Mouse (Mus musculus) midbrain, embryonic 11.5 days (tissue): ENCODE data around the gene Slc30a1. TPM values are rescaled to one million over a fixed set of nuclear protein-coding genes. Genes with fewer than 3 reads are reported as not detected.

ENCODE experiments used
- ATAC-seq: fragments of 200-750 bp; cut with Nextera tagmentation; 2 replicates; pipeline ENCODE4 v1.8.0; 2017; ENCODE audit warnings: moderate TSS enrichment, moderate library complexity; ENCODE audit not compliant: low FRiP score
- DNase-seq: peaks from one replicate; pipeline ENCODE4 v3.0.0; 2015; ENCODE audit warnings: low spot score; ENCODE audit errors: missing footprints
- H3K27ac ChIP-seq: fragments of 300-500 bp; sonication (generic); 2 replicates; pipeline ENCODE4 v1.5.1; 2014; ENCODE audit warnings: low read depth, low read length
- H3K27me3 ChIP-seq: fragments of 300-500 bp; sonication (generic); 2 replicates; pipeline ENCODE4 v1.6.1; 2014; ENCODE audit warnings: mild to moderate bottlenecking, low read length, moderate library complexity, mixed read lengths; ENCODE audit not compliant: control insufficient read depth, insufficient read depth
- H3K36me3 ChIP-seq: fragments of 300-500 bp; sonication (generic); 2 replicates; pipeline ENCODE4 v1.6.1; 2014; ENCODE audit warnings: mild to moderate bottlenecking, low read length, moderate library complexity, mixed read lengths; ENCODE audit not compliant: control insufficient read depth, insufficient read depth
- H3K4me1 ChIP-seq: fragments of 300-500 bp; sonication (generic); 2 replicates; pipeline ENCODE4 v1.6.1; 2014; ENCODE audit warnings: low read length; ENCODE audit not compliant: control insufficient read depth, insufficient read depth
- H3K4me2 ChIP-seq: fragments of 300-500 bp; sonication (generic); 2 replicates; pipeline ENCODE4 v1.6.1; 2014; ENCODE audit warnings: mild to moderate bottlenecking, moderate library complexity
- H3K4me3 ChIP-seq: fragments of 300-500 bp; sonication (generic); 2 replicates; pipeline ENCODE4 v1.5.1; 2014; ENCODE audit warnings: low read depth, low read length
- H3K9ac ChIP-seq: fragments of 300-500 bp; sonication (generic); 2 replicates; pipeline ENCODE4 v1.6.1; 2014; ENCODE audit warnings: low read length
- H3K9me3 ChIP-seq: fragments of 300-500 bp; sonication (generic); 2 replicates; pipeline ENCODE4 v1.6.1; 2016; ENCODE audit warnings: low read length; ENCODE audit not compliant: control insufficient read depth
- WGBS: fragments of 180-500 bp; shearing (Covaris S2); extraction: QIAGEN DNeasy Blood & Tissue Kit; methylation state at CpG from one replicate; pipeline ENCODE4 v1.1.7; 2014; 5-methylcytosine and 5-hydroxymethylcytosine counted together
- polyA plus RNA-seq: library from polyadenylated mRNA; unstranded; fragments of >200 nt; fragmentation: Nextera tagmentation; extraction: Ambion mirVana; gene quantifications from 2 replicates; pipeline ENCODE4 v1.2.1, GENCODE M21; 2014

The Slc30a1 gene
- polyA plus RNA-seq, 1 experiment from 2014 or later: 2.4 TPM

- no peak overlapping the region for H3K4me2 ChIP-seq
- H3K4me1 ChIP-seq: no peaks in the 10 kb centered on the region
- DNase-seq: no peak
- no peaks in the 10 kb centered on the region for H3K27me3 ChIP-seq
- no peaks in the 10 kb centered on the region for H3K36me3 ChIP-seq
- no peak overlapping the region for H3K4me3 ChIP-seq
- no peaks in the 10 kb centered on the region for H3K9me3 ChIP-seq
- no peak overlapping the region for H3K9ac ChIP-seq
- 89% methylated on average over 7 of the region's 7 CpGs for WGBS
- ATAC-seq: no peak
- H3K27ac ChIP-seq: no peak overlapping the region
Measured at GRCm38 (mm10) chr1:191875006-191875405, 31.6 kb upstream of the Slc30a1 start.

DNA sequence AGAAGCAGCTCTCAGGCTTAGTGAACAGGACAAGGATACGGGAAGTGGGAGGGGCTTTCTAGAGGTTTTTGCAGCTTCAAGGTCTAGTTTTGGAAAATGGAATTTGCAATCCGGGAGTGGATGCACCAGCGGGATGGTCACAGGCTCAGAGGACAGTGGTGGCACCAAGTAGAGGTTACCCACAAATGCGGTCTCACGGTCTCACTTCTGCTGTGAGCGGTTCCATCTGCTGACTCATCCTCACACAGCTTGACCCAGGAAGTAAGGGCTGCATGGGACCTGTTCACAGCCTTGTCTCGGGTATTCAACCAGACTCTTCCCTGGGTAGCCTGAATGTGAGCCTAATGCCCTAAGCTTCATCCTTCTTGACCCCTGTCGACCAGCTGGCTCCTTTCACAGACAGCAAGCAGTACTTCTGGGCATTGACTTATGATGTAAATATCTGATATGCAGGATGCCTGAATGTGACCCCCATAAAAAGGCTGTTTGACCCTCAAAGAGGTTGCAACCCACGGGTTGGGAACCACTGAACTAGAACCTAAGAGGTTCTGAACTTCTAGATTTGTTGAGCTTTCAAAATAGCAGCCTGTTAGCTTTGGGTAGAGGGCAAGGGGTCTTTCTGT lies 30.8 kb upstream of the Slc30a1 start:
- no peaks in the 10 kb centered on the region for H3K9me3 ChIP-seq
- ATAC-seq (no peak), DNase-seq (no peak)
- WGBS: 79% methylated on average over 9 of the region's 9 CpGs
- H3K27me3 ChIP-seq: no peaks in the 10 kb centered on the region
- H3K4me3 ChIP-seq: no peak overlapping the region
- H3K4me2 ChIP-seq: no peak overlapping the region
- H3K36me3 ChIP-seq: no peaks in the 10 kb centered on the region
- no peaks in the 10 kb centered on the region for H3K4me1 ChIP-seq
- no peak overlapping the region for H3K9ac ChIP-seq
- H3K27ac ChIP-seq: no peak overlapping the region

DNA sequence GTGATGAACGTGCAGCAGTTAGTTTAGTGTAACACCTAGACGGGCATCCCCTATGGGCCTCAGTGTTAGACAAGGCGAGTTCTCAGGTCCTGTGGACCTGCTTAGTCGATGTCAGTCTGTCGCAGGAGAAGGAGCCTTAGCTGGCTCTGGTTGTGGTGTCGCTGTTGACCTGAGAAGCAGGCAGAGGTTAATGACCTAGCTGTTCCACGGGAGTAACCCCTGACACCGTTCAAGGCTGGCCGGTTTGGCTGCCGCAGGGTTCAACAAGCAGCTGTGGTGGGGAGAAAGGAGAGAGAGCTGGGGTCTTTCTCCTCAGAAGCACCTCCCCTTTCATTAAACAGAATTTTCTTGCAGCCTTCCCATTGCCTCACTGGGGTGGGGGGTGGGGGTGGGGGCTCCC lies 28.9 kb upstream of the Slc30a1 start:
- Histone ChIP-seq H3K27ac (no peak overlapping the region), H3K4me3 (no peak overlapping the region), H3K9ac (no peak overlapping the region), H3K4me2 (no peak overlapping the region), H3K36me3 (no peaks in the 10 kb centered on the region), H3K27me3 (no peaks in the 10 kb centered on the region), H3K9me3 (no peaks in the 10 kb centered on the region), H3K4me1 (no peaks in the 10 kb centered on the region)
- no peak for DNase-seq
- WGBS: 76% methylated on average over 10 of the region's 10 CpGs
- no peak for ATAC-seq

DNA sequence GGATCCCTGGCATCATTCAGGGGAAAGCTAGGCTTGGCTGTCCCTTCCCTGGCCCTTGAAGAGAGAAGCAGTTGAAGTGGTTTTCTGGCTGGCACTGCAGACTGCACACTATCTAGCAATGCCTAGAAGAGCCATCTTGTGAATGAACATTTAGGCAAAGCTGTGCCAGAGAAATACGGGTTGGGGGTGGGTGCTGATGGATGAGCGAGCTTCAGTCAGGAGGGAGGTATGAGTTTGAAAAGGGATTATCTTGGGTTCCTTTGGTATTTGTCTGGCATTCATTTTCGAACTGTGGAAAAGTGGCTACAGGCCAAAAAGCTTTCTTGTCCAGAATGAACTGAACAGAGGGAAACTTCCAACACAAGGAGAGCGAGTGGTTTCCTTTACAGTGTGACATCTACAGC lies 28.0 kb upstream of the Slc30a1 start:
- Histone ChIP-seq H3K4me3 (no peak overlapping the region), H3K27me3 (no peaks in the 10 kb centered on the region), H3K4me2 (no peak overlapping the region), H3K4me1 (no peaks in the 10 kb centered on the region), H3K27ac (no peak overlapping the region), H3K9ac (no peak overlapping the region), H3K9me3 (no peaks in the 10 kb centered on the region), H3K36me3 (no peaks in the 10 kb centered on the region)
- ATAC-seq (no peak), DNase-seq (peak; percentile 53)
- 65% methylated on average over 4 of the region's 4 CpGs for WGBS

DNA sequence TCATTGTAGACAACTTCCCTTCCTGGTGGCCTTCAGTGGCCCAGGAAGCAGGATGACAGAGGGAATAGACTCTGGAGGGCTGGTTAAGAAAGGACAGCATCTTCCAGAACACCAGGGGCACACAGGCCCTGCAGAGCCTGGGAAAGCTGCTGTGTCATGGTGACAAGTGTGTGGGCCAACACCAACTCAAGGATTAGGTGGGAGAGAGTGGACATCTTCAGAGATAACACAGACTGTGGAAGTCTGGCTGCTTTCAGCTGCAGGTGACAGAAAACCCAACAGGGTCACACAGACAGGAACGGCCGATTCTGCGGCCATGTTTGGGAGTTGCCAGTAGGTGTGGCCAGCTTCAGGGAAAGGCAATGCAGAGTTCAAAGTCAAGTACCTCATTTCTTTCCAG lies 26.3 kb upstream of the Slc30a1 start:
- 98% methylated on average over 3 of the region's 3 CpGs for WGBS
- Histone ChIP-seq H3K4me2 (no peak overlapping the region), H3K9me3 (no peaks in the 10 kb centered on the region), H3K27ac (no peak overlapping the region), H3K4me1 (no peaks in the 10 kb centered on the region), H3K27me3 (no peaks in the 10 kb centered on the region), H3K36me3 (no peaks in the 10 kb centered on the region), H3K4me3 (no peak overlapping the region), H3K9ac (no peak overlapping the region)
- ATAC-seq (no peak), DNase-seq (peak; percentile 49)

DNA sequence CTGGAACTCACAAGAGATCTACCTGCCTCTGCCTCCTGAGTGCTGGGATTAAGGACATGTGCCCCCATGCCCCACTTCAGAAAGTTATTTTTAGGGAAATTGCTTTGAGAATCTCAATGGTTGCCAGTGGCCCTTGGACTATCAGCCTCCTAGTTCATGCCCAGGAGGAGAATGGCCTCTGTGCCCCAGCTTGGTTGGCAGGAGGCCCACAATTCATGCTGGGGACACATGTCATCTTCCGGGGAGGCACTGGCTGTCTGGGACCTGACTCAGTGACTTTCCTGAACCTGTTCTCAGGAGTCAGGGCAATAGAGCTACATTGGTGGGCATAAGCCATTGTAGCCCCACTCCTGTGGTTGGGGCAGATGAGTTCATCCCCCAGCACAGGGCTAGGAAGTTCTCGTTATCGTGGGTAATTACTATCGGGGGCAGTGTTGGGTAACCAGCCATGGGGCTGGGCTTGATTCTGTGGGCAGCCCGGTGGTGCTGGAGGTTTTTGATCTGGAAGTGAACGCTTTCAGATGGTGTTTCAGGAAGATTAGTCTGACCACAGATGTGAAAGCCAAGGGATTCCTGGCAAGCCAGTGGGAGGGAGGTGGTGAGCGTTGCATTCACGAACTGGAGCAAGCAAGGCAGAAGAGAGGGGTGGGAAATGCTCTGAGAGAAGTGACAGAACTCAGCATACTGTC lies 25.5 kb upstream of the Slc30a1 start:
- H3K27me3 ChIP-seq: no peaks in the 10 kb centered on the region
- H3K4me1 ChIP-seq: no peaks in the 10 kb centered on the region
- no peak overlapping the region for H3K4me2 ChIP-seq
- H3K27ac ChIP-seq: no peak overlapping the region
- no peak overlapping the region for H3K4me3 ChIP-seq
- no peak overlapping the region for H3K9ac ChIP-seq
- 76% methylated on average over 8 of the region's 8 CpGs for WGBS
- no peaks in the 10 kb centered on the region for H3K9me3 ChIP-seq
- no peaks in the 10 kb centered on the region for H3K36me3 ChIP-seq
- ATAC-seq (no peak), DNase-seq (no peak)

- Histone ChIP-seq H3K4me3 (no peak overlapping the region), H3K9ac (no peak overlapping the region), H3K27me3 (no peaks in the 10 kb centered on the region), H3K9me3 (no peaks in the 10 kb centered on the region), H3K4me2 (no peak overlapping the region), H3K27ac (no peak overlapping the region), H3K4me1 (no peaks in the 10 kb centered on the region), H3K36me3 (no peaks in the 10 kb centered on the region)
- WGBS: 72% methylated on average over 2 of the region's 2 CpGs
- no peak for DNase-seq
- ATAC-seq: no peak
Measured at GRCm38 (mm10) chr1:191881663-191882062, 24.9 kb upstream of the Slc30a1 start.

- Histone ChIP-seq H3K9me3 (no peaks in the 10 kb centered on the region), H3K9ac (no peak overlapping the region), H3K36me3 (no peaks in the 10 kb centered on the region), H3K27ac (no peak overlapping the region), H3K4me3 (no peak overlapping the region), H3K27me3 (no peaks in the 10 kb centered on the region), H3K4me2 (no peak overlapping the region), H3K4me1 (no peaks in the 10 kb centered on the region)
- 88% methylated on average over 10 of the region's 10 CpGs for WGBS
- DNase-seq: no peak
- ATAC-seq: no peak
Measured at GRCm38 (mm10) chr1:191882474-191883206, 23.9 kb upstream of the Slc30a1 start.

- no peaks in the 10 kb centered on the region for H3K9me3 ChIP-seq
- no peak for ATAC-seq
- no peak overlapping the region for H3K9ac ChIP-seq
- H3K4me2 ChIP-seq: no peak overlapping the region
- H3K27me3 ChIP-seq: no peaks in the 10 kb centered on the region
- no peak overlapping the region for H3K27ac ChIP-seq
- 72% methylated on average over 5 of the region's 5 CpGs for WGBS
- no peak overlapping the region for H3K4me3 ChIP-seq
- DNase-seq: no peak
- H3K4me1 ChIP-seq: no peaks in the 10 kb centered on the region
- no peaks in the 10 kb centered on the region for H3K36me3 ChIP-seq
Measured at GRCm38 (mm10) chr1:191883654-191884053, 22.9 kb upstream of the Slc30a1 start.
